Mouse (Mus musculus): Measurements from ENCODE around the gene Prkd3.

Gene Prkd3

GRCm38 (mm10) chr17:78937229-78937853 lies 83.3 kb downstream of the Prkd3 start:
- DNase-seq (ENCODE audit: low read depth in 2 of 2, low spot score in 2 of 2), result no peak

GRCm38 (mm10) chr17:78936466-78937228 lies 84.0 kb downstream of the Prkd3 start, which contains the start of the genes Cebpz and Ndufaf7:
Cebpz (minus strand) TSS chr17:78937066.
Ndufaf7 (plus strand) TSS chr17:78937136.
- peak; percentile 94 to 97 for DNase-seq (ENCODE audit: low read depth in 2 of 2, low spot score in 2 of 2)

GRCm38 (mm10) chr17:78935857-78936256 lies 84.8 kb downstream of the Prkd3 start:
- no peak for DNase-seq (ENCODE audit: low read depth in 2 of 2, low spot score in 2 of 2)

- no peak for DNase-seq (ENCODE audit: low read depth in 2 of 2, low spot score in 2 of 2)
Observed at GRCm38 (mm10) chr17:78917696-78918095, 102.9 kb downstream of the Prkd3 start.

GRCm38 (mm10) chr17:78916899-78917298 lies 103.7 kb downstream of the Prkd3 start:
- DNase-seq (ENCODE audit: low read depth in 2 of 2, low spot score in 2 of 2), result no peak

GRCm38 (mm10) chr17:78916369-78916813 lies 104.2 kb downstream of the Prkd3 start, which contains the start of gene Cebpzos:
Cebpzos (plus strand) TSS chr17:78916500.
- peak; percentile 77 to 83 for DNase-seq (ENCODE audit: low read depth in 2 of 2, low spot score in 2 of 2)

GRCm38 (mm10) chr17:78915772-78916171 lies 104.8 kb downstream of the Prkd3 start:
- no peak for DNase-seq (ENCODE audit: low read depth in 2 of 2, low spot score in 2 of 2)

GRCm38 (mm10) chr17:78913921-78914320 lies 106.7 kb downstream of the Prkd3 start:
- DNase-seq (ENCODE audit: low read depth in 2 of 2, low spot score in 2 of 2), result no peak

- DNase-seq (ENCODE audit: low read depth in 2 of 2, low spot score in 2 of 2), result no peak
Observed at GRCm38 (mm10) chr17:78912861-78913281, 107.7 kb downstream of the Prkd3 start.

GRCm38 (mm10) chr17:78909374-78909773 lies 111.2 kb downstream of the Prkd3 start:
- DNase-seq (ENCODE audit: low read depth in 2 of 2, low spot score in 2 of 2), result no peak

- DNase-seq (ENCODE audit: low read depth in 2 of 2, low spot score in 2 of 2), result no peak
Observed at GRCm38 (mm10) chr17:78906892-78907291, 113.7 kb downstream of the Prkd3 start, which contains the start of gene Sult6b1. Sult6b1 (minus strand) TSS chr17:78906992.

GRCm38 (mm10) chr17:78903158-78903557 lies 117.5 kb downstream of the Prkd3 start:
- no peak for DNase-seq (ENCODE audit: low read depth in 2 of 2, low spot score in 2 of 2)

All from CD8-positive naive resting alpha-beta T cell, adult 2 months (primary cell).